Mouse (Mus musculus) stomach, postnatal 0 days (tissue): ENCODE measurements at regions not wholly inside any gene's neighbourhood (a gene's known extent, or its start where the extent isn't known, plus 50 kb on each side); places are given as distances from the start of the nearest gene placed in this dataset. TPM values are rescaled to one million over a fixed set of nuclear protein-coding genes. Genes with fewer than 3 reads are reported as not detected.

ENCODE experiments used
- ATAC-seq: fragments of 200-750 bp; cut with Nextera tagmentation; 2 replicates; pipeline ENCODE4 v1.8.0; 2017; ENCODE audit not compliant: low FRiP score, low TSS enrichment
- DNase-seq: peaks from one replicate; pipeline ENCODE4 v3.0.0-alpha.2; 2016; ENCODE audit warnings: low spot score
- H3K27ac ChIP-seq: fragments of 300-500 bp; sonication (generic); replicated peaks from 2 replicates; pipeline ENCODE4 v1.5.1; 2014; ENCODE audit warnings: mild to moderate bottlenecking, control low read depth
- H3K27me3 ChIP-seq: fragments of 300-500 bp; sonication (generic); 2 replicates; pipeline ENCODE4 v1.6.1; 2014; ENCODE audit warnings: low read length; ENCODE audit not compliant: control insufficient read depth, insufficient read depth
- H3K36me3 ChIP-seq: fragments of 300-500 bp; sonication (generic); 2 replicates; pipeline ENCODE4 v1.6.1; 2014; ENCODE audit warnings: low read length, mixed read lengths; ENCODE audit not compliant: control insufficient read depth, insufficient read depth
- H3K4me1 ChIP-seq: fragments of 300-500 bp; sonication (generic); replicated peaks from 2 replicates; pipeline ENCODE4 v1.6.1; 2014; ENCODE audit warnings: antibody characterized with exemption; ENCODE audit not compliant: control insufficient read depth, insufficient read depth
- H3K4me2 ChIP-seq: fragments of 300-500 bp; sonication (generic); replicated peaks from 2 replicates; pipeline ENCODE4 v1.6.1; 2014; ENCODE audit warnings: low read depth, mild to moderate bottlenecking, control low read depth, moderate library complexity
- H3K4me3 ChIP-seq: fragments of 300-500 bp; sonication (generic); 2 replicates; pipeline ENCODE4 v1.5.1; 2014; ENCODE audit warnings: low read depth, low read length, control low read depth
- H3K9ac ChIP-seq: fragments of 300-500 bp; sonication (generic); 2 replicates; pipeline ENCODE4 v1.6.1; 2014; ENCODE audit warnings: mild to moderate bottlenecking, low read length, control low read depth, mixed read lengths
- H3K9me3 ChIP-seq: fragments of 300-500 bp; sonication (generic); 2 replicates; pipeline ENCODE4 v1.6.1; 2016; ENCODE audit warnings: low read length; ENCODE audit not compliant: control insufficient read depth
- CTCF ChIP-seq: IDR thresholded peaks from 2 replicates; pipeline ENCODE4 v1.5.1; 2016; ENCODE audit warnings: antibody characterized with exemption, low read depth, mild to moderate bottlenecking, moderate library complexity
- EP300 ChIP-seq: optimal IDR thresholded peaks from 2 replicates; pipeline ENCODE3; 2016; ENCODE audit warnings: antibody characterized with exemption
- WGBS: fragments of 180-500 bp; shearing (Covaris S2); extraction: QIAGEN DNeasy Blood & Tissue Kit; methylation state at CpG from one replicate; pipeline ENCODE4 v1.1.7; 2014; 5-methylcytosine and 5-hydroxymethylcytosine counted together
- microRNA counts: library from miRNA; unstranded; fragments of <30 nt; microRNA quantifications from one replicate; lab custom pipeline; 2015
- microRNA-seq: library from miRNA; unstranded; fragments of <30 nt; microRNA quantifications from one replicate; pipeline ENCODE4, GENCODE M21; 2016

DNA sequence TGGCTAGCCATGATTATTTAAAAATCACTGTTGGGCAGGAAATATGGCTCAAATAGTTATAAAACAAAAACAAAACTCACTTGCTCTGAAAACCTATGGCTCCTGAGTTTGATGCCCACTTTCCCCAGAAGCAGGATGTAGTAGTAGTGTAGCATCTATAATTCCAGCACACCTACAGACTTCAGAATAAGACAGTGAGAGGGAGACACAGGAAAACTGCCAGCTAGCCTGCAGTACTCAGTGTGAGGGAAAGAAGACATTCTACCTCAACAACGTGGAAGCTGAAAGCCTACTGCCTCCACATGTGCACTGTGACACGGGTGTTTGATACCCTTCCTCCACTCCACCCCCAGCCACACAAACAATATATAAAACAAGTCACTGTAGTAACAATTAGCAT lies 68.9 kb upstream of the Fam216b start:
- H3K4me1 ChIP-seq = no peaks in the 10 kb centered on the region
- no peak overlapping the region for H3K9ac ChIP-seq
- H3K4me2 ChIP-seq = no peak overlapping the region
- WGBS = 56% methylated on average over 2 of the region's 2 CpGs
- ATAC-seq (no peak), DNase-seq (no peak)
- TF ChIP-seq CTCF (no peak), EP300 (no peak)
- H3K27me3 ChIP-seq = no peaks in the 10 kb centered on the region
- H3K9me3 ChIP-seq = no peaks in the 10 kb centered on the region
- H3K36me3 ChIP-seq = no peaks in the 10 kb centered on the region
- H3K27ac ChIP-seq = no peak overlapping the region
- H3K4me3 ChIP-seq = no peak overlapping the region

DNA sequence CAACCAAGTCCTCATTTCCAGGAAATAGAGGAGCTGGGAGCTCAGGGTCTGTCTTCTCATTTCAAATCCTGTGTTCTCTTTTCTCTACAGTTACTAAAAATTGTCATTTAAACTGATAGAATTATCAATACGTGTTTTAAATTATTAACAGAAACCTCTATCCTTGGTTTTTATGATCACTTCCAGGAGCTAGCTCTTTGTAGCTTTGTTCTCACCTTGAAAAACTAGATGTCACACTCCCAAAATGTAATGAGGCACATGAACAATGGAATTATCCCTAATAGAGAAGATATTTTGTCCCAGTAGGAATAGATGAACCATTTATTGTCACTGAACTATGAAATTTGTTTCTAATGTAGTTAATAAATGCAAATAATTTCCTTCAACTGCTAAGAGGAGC lies 60.0 kb upstream of the Fam216b start:
- no peak overlapping the region for H3K9ac ChIP-seq
- TF ChIP-seq CTCF (no peak), EP300 (no peak)
- no peaks in the 10 kb centered on the region for H3K4me1 ChIP-seq
- ATAC-seq (no peak), DNase-seq (no peak)
- no peaks in the 10 kb centered on the region for H3K27me3 ChIP-seq
- H3K4me2 ChIP-seq = no peak overlapping the region
- H3K27ac ChIP-seq = no peak overlapping the region
- WGBS = 89% methylated on average over 1 of the region's 1 CpGs
- no peak overlapping the region for H3K4me3 ChIP-seq
- H3K36me3 ChIP-seq = no peaks in the 10 kb centered on the region
- no peaks in the 10 kb centered on the region for H3K9me3 ChIP-seq

DNA sequence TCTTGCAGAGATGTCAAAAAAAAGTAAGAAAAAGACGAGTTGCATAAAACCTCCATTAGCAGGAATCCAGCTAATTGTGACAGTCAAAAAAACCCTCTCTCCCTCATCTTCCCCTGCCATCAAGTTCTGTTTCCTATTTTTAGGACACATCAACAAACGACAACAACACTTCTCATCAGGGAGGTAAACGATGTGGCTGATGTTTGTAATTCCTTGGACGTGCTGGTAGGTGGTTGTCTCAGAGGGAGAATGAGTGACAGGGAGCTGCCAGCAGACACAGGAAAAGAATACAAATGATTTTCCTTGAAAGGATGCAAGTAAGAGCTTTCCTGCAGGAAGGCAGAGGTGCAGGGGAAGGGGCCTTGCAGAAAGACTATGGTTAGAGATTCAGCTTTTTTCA lies 54.9 kb upstream of the Fam216b start:
- DNase-seq = no peak
- H3K27ac ChIP-seq = no peak overlapping the region
- WGBS = 29% methylated on average over 4 of the region's 4 CpGs
- no peak for ATAC-seq
- no peaks in the 10 kb centered on the region for H3K9me3 ChIP-seq
- no peak overlapping the region for H3K4me3 ChIP-seq
- H3K27me3 ChIP-seq = no peaks in the 10 kb centered on the region
- TF ChIP-seq CTCF = no peak
- no peak for TF ChIP-seq EP300
- H3K9ac ChIP-seq = no peak overlapping the region
- H3K4me1 ChIP-seq = no peaks in the 10 kb centered on the region
- no peak overlapping the region for H3K4me2 ChIP-seq
- no peaks in the 10 kb centered on the region for H3K36me3 ChIP-seq

MicroRNAs in the stretch of these regions (microRNA counts, 519-probe panel; counts per million panel counts)
- microRNA mmu-miR-1971 (lab: Ali Mortazavi, UCI) = not detected

Small RNA genes lying in the stretch of these regions (microRNA-seq; reads per million reads assigned to microRNA genes)
- not detected for gene Mir1971
